Comparison of ENCODE assay signal across 19 mouse cellular contexts in the genomic region with DNA sequence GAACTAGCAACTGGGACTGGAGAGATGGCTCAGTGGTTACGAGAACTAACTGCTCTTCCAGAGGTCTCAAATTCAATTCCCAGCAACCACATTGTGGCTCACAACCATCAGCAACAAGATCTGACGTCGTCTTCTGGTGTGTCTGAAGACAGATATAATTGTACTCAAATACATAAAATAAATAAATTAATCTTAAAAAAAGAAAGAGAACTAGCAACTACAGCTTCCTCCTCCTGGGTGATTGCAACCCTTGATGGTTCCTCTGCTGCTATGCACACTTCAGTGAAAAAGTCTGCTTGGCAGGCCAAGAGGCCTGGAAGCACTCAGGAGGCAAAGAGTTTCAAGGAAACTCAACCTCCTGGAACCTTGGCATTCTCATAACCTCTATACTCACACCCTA. TPM values are rescaled to one million over a fixed set of nuclear protein-coding genes. Genes with fewer than 3 reads are reported as not detected.
"Had no signal": no experiment of that assay in that cellular context is flagged by ENCODE, and none has a peak within 500 bp of the region (broad histone marks: within the 10 kb centered on the region; RNA-seq: fewer than 3 reads in every experiment).

No protein-coding gene starts in this region.

- H3K36me3 ChIP-seq: midbrain, embryonic 10.5 days; midbrain, embryonic 12.5 days; neural tube, embryonic 12.5 days; stomach, embryonic 15.5 days had no signal

- DNase-seq: lung, adult 18-20 months; lung, embryonic 14.5 days; lung, postnatal 10 days; lung, postnatal 4 days; midbrain, embryonic 14.5 days; right cerebral cortex, postnatal 14 days; thymus, adult 2 months; thymus, postnatal 25 days; thymus, postnatal 4 days had no signal

- H3K9ac ChIP-seq: lung, embryonic 14.5 days; midbrain, embryonic 12.5 days; neural tube, embryonic 12.5 days; stomach, embryonic 15.5 days had no signal

- H3K27me3 ChIP-seq: midbrain, embryonic 12.5 days; neural tube, embryonic 12.5 days; stomach, embryonic 15.5 days had no signal

- H3K9me3 ChIP-seq: midbrain, embryonic 10.5 days; midbrain, embryonic 12.5 days; neural tube, embryonic 12.5 days; stomach, embryonic 15.5 days had no signal

- H3K27ac ChIP-seq: midbrain, embryonic 10.5 days; midbrain, embryonic 12.5 days; neural tube, embryonic 12.5 days; stomach, embryonic 15.5 days; stomach, postnatal 0 days had no signal

- H3K4me2 ChIP-seq: lung, embryonic 14.5 days; midbrain, embryonic 12.5 days; neural tube, embryonic 12.5 days; stomach, embryonic 15.5 days had no signal

- H3K4me3 ChIP-seq: midbrain, embryonic 10.5 days; midbrain, embryonic 12.5 days; neural tube, embryonic 12.5 days; stomach, embryonic 15.5 days had no signal

- ATAC-seq: midbrain, embryonic 16.5 days had no signal

- H3K4me1 ChIP-seq: midbrain, embryonic 10.5 days; midbrain, embryonic 12.5 days; neural tube, embryonic 12.5 days; stomach, embryonic 15.5 days had no signal

RNA-seq across cellular contexts. Expression of gene Tdrd12, which starts 7.5 kb away (rescaled TPM):
- total RNA-seq: megakaryocyte, adult 5-6 weeks; monocyte, adult 5-6 weeks; neutrophil, adult 5-6 weeks had no signal
- polyA plus RNA-seq: midbrain, embryonic 10.5 days; spleen, adult 2 months had no signal

RNA-seq across cellular contexts. Expression of gene Rgs9bp, which starts 55.4 kb away (rescaled TPM):
- total RNA-seq: monocyte, adult 5-6 weeks; neutrophil, adult 5-6 weeks had no signal
